Mouse (Mus musculus) erythroblast, embryonic 14.5 days (primary cell): Measurements from ENCODE around the gene Nup188.

ENCODE experiments used
- GATA1 ChIP-seq: IDR thresholded peaks from 2 replicates; pipeline ENCODE4 v1.6.1; 2012; ENCODE audit warnings: low read length, inconsistent platforms, mixed read lengths
- TAL1 ChIP-seq: IDR thresholded peaks from 3 replicates; pipeline ENCODE4 v1.6.1; 2012; ENCODE audit warnings: low read length, inconsistent platforms, mixed read lengths

DNA sequence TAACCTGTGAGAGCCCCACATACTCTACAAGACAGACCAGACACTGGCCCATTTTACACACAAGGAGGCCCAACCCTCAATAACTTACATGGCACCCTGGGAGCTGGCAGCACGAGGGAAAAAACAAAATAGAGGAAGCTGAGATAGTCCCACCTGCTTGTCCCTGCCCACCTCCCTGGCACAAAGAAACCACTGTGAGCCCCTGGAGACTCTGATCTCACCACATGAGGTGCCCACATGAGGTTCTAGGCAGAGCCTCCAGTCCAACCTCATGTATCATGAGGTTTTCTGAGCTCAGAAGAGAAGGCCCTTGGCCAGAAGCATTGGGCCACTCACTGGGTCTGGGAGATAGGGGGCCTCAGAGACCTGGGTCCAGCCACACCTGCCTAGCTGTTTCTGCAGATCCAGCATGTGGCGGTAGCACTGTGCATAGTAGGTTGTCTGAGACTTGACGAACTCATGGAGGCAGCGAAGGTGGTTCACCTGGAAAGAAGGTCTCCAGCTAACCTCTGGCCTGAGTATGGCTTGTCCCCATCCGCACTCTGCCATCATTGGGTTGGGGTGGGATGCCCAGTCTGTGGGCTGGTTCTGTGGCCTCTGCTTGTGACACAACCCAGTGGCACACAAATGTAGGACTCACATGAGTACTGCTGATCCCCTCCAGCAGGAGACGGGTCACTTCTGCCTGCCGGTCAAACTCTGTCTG is 59.9 kb downstream of the Nup188 start:
- no peak for TF ChIP-seq GATA1
- no peak for TF ChIP-seq TAL1
